Mouse (Mus musculus) lung, embryonic 14.5 days (tissue): ENCODE data around the gene Olfr1502. TPM values are rescaled to one million over a fixed set of nuclear protein-coding genes. Genes with fewer than 3 reads are reported as not detected.

Source experiments
- ATAC-seq: fragments of 200-750 bp; cut with Nextera tagmentation; 2 replicates; pipeline ENCODE4 v1.8.0; 2017; ENCODE audit warnings: mild to moderate bottlenecking, moderate TSS enrichment, moderate library complexity; ENCODE audit not compliant: insufficient read depth
- DNase-seq: peaks from one replicate; pipeline ENCODE4 v3.0.0-alpha.2; 2015
- H3K27ac ChIP-seq: fragments of 300-500 bp; sonication (generic); 2 replicates; pipeline ENCODE4 v1.5.1; 2014; ENCODE audit warnings: low read depth, mild to moderate bottlenecking, moderate library complexity
- H3K27me3 ChIP-seq: fragments of 300-500 bp; sonication (generic); 2 replicates; pipeline ENCODE4 v1.6.1; 2014; ENCODE audit warnings: low read length, control low read depth; ENCODE audit not compliant: insufficient read depth
- H3K36me3 ChIP-seq: fragments of 300-500 bp; sonication (generic); 2 replicates; pipeline ENCODE4 v1.6.1; 2014; ENCODE audit warnings: control low read depth; ENCODE audit not compliant: insufficient read depth
- H3K4me1 ChIP-seq: fragments of 300-500 bp; sonication (generic); 2 replicates; pipeline ENCODE4 v1.6.1; 2014; ENCODE audit warnings: antibody characterized with exemption, control low read depth; ENCODE audit not compliant: insufficient read depth
- H3K4me2 ChIP-seq: fragments of 300-500 bp; sonication (generic); 2 replicates; pipeline ENCODE4 v1.6.1; 2014; ENCODE audit warnings: mild to moderate bottlenecking
- H3K4me3 ChIP-seq: fragments of 300-500 bp; sonication (generic); 2 replicates; pipeline ENCODE4 v1.5.1; 2014; ENCODE audit warnings: low read depth, low read length
- H3K9ac ChIP-seq: fragments of 300-500 bp; sonication (generic); 2 replicates; pipeline ENCODE4 v1.6.1; 2014
- H3K9me3 ChIP-seq: fragments of 300-500 bp; sonication (generic); 2 replicates; pipeline ENCODE4 v1.6.1; 2016; ENCODE audit warnings: low read depth, low read length, control low read depth
- CTCF ChIP-seq: IDR thresholded peaks from 2 replicates; pipeline ENCODE4 v1.5.1; 2016; ENCODE audit warnings: antibody characterized with exemption, low read depth
- WGBS: fragments of 180-500 bp; shearing (Covaris S2); extraction: QIAGEN DNeasy Blood & Tissue Kit; methylation state at CpG from one replicate; pipeline ENCODE4 v1.1.7; 2014; 5-methylcytosine and 5-hydroxymethylcytosine counted together
- polyA plus RNA-seq: library from polyadenylated mRNA; unstranded; fragments of >200 nt; fragmentation: Nextera tagmentation; extraction: Ambion mirVana; gene quantifications from 2 replicates; pipeline ENCODE4 v1.2.1, GENCODE M21; 2014

Olfr1502 gene
- polyA plus RNA-seq, 1 experiment from 2014 or later = not detected

DNA sequence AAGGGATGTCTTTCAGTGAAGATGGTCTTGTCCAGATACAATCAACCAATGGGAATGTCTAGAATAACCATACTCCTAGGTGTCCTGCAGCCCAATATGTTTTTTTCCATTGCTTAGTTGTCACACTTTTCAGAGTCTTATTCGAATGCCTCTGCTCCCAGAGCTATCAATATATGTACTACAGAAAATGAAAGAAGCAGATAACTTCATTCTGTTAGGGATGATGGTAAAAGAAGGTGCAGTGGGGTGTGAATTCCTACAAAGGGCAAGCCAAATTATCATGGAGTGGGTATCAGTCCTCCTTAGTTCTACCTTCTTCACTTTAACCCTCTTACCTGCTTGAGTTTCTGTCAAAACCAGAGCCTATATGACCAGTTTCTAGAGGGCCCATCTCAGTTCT, 36.2 kb downstream of the Olfr1502 start, which contains the start of gene Olfr1504:
TSS of gene Olfr1504 (minus strand) at position 101 of the 400 bp plus-strand sequence.
- WGBS = 48% methylated on average over 1 of the region's 1 CpGs
- ATAC-seq (no peak), DNase-seq (no peak)
- H3K4me1 ChIP-seq = no peaks in the 10 kb centered on the region
- TF ChIP-seq CTCF = no peak
- no peaks in the 10 kb centered on the region for H3K27me3 ChIP-seq
- H3K36me3 ChIP-seq = no peaks in the 10 kb centered on the region
- no peak within 1 kb of the TSS for H3K4me2 ChIP-seq
- no peak within 1 kb of the TSS for H3K9ac ChIP-seq
- no peak within 1 kb of the TSS for H3K27ac ChIP-seq
- H3K4me3 ChIP-seq = no peak within 1 kb of the TSS
- no peaks in the 10 kb centered on the region for H3K9me3 ChIP-seq

Other genes with a start within 250 kb of the Olfr1502 start
- not detected in 2 replicates for gene Olfr1487, start 244.4 kb upstream of the Olfr1502 start, polyA plus RNA-seq
- not detected in 2 replicates for gene Olfr1489, start 230.2 kb upstream of the Olfr1502 start, polyA plus RNA-seq
- gene Olfr1490, start 210.7 kb upstream of the Olfr1502 start, polyA plus RNA-seq = not detected in 2 replicates
- gene Olfr1491, start 164.5 kb upstream of the Olfr1502 start, polyA plus RNA-seq = not detected in 2 replicates
- not detected in 2 replicates for gene Olfr1493-ps1, start 138.5 kb upstream of the Olfr1502 start, polyA plus RNA-seq
- not detected in 2 replicates for gene Olfr1494, start 122.1 kb upstream of the Olfr1502 start, polyA plus RNA-seq
- gene Olfr1495, start 97.2 kb upstream of the Olfr1502 start, polyA plus RNA-seq = not detected in 2 replicates
- gene Olfr1496, start 83.9 kb upstream of the Olfr1502 start, polyA plus RNA-seq = not detected in 2 replicates
- gene Olfr1497, start 63.6 kb upstream of the Olfr1502 start, polyA plus RNA-seq = not detected in 2 replicates
- not detected in 2 replicates for gene Olfr1499, start 42.3 kb upstream of the Olfr1502 start, polyA plus RNA-seq
- not detected in 2 replicates for gene Olfr1500, start 31.3 kb upstream of the Olfr1502 start, polyA plus RNA-seq
- not detected in 2 replicates for gene Olfr1501, start 11.1 kb upstream of the Olfr1502 start, polyA plus RNA-seq
- gene Olfr1504, start 36.1 kb downstream of the Olfr1502 start, polyA plus RNA-seq = not detected in 2 replicates
- gene Olfr1505, start 51.7 kb downstream of the Olfr1502 start, polyA plus RNA-seq = not detected in 2 replicates